Mouse (Mus musculus): ENCODE measurements around the gene Rpgrip1l. TPM values are rescaled to one million over a fixed set of nuclear protein-coding genes. Genes with fewer than 3 reads are reported as not detected.

The Rpgrip1l gene
- polyA plus RNA-seq, 1 experiment from 2014 or later, result 13.7 TPM

DNA sequence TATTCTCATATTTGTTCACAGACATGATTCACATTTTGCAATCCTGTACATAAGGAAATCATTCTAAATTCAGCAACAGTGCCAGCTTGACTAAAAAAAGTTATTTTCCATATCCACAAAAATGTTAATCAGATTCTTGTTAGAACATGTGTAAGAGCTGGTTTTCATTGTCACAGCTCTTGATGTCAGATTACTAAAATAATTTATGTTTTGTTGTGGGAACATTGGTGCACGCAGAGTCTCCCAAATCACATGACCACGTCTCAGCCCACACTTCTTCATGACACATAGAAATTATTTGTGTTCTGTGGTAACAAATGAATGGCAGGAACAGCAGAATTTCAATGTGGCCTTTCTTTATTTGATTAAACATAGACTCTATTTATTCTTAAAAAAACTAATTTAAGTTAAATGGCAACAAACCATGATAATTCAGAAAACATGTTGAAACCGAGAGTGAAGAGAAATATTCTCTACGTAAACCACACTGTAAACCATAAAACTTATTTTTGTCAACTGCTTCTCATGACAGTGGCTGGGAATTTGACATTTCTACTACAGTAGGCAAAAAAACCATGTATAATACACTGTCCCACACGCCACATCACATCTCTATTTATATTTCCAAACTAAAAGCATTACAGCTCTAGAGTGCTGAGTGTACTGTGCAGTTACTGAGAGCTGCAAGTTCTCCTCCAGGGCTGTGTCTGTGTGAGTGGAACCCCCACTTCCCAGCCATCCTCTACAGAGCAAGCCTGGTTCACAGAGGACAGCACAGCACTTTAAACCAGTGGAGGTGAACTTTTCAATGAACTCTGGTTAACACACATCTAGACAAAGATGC, 95.8 kb downstream of the Rpgrip1l start:
- Histone ChIP-seq H3K4me2 (ENCODE audit: low read length) (no peak overlapping the region), H3K36me3 (ENCODE audit: control insufficient read depth, insufficient read depth, low read length) (no peaks in the 10 kb centered on the region), H3K4me1 (ENCODE audit: control insufficient read depth, insufficient read depth, low read length) (no peaks in the 10 kb centered on the region), H3K27me3 (ENCODE audit: control insufficient read depth, insufficient read depth, low read length) (no peaks in the 10 kb centered on the region), H3K27ac (replicated peaks; ENCODE audit: low read depth, low read length) (no peak overlapping the region), H3K9me3 (ENCODE audit: control insufficient read depth, low read length) (no peaks in the 10 kb centered on the region), H3K9ac (replicated peaks; ENCODE audit: low read length) (no peak overlapping the region), H3K4me3 (replicated peaks; ENCODE audit: low read depth, low read length) (no peak overlapping the region)
- WGBS, result 92% methylated on average over 5 of the region's 5 CpGs
- no peak for ATAC-seq (ENCODE audit: low FRiP score, low TSS enrichment)
- no peak for DNase-seq

DNA sequence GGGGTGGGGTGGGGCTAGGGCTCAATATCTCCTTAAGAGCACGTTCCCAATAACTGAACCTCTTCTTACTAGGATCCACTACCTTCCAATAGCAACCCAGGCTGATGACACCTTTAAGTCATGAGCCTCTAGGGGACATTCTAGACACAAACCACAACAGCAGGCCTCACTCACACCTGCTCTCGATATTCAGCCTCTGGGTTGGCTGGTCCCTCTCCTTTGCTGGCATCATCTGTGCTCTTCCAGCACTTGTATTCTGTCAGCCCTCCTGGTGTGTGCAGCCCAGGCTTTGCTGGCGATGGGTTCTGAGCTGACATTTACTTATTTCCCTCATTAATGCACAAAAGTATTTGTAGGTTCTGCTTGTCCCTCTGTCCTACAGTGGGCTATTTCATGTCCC, 98.8 kb downstream of the Rpgrip1l start:
- WGBS, result 70% methylated on average over 3 of the region's 3 CpGs
- no peaks in the 10 kb centered on the region for H3K9me3 ChIP-seq (ENCODE audit: control insufficient read depth, low read length)
- no peak for ATAC-seq (ENCODE audit: low FRiP score, low TSS enrichment)

GRCm38 (mm10) chr8:91212948-91213347, 100.1 kb downstream of the Rpgrip1l start:
- Histone ChIP-seq H3K9me3 (ENCODE audit: control insufficient read depth, low read length) (no peaks in the 10 kb centered on the region), H3K27ac (replicated peaks; ENCODE audit: low read depth, low read length) (no peak overlapping the region), H3K4me1 (ENCODE audit: control insufficient read depth, insufficient read depth, low read length) (no peaks in the 10 kb centered on the region), H3K27me3 (ENCODE audit: control insufficient read depth, insufficient read depth, low read length) (no peaks in the 10 kb centered on the region), H3K4me3 (replicated peaks; ENCODE audit: low read depth, low read length) (no peak overlapping the region), H3K4me2 (ENCODE audit: low read length) (no peak overlapping the region), H3K9ac (replicated peaks; ENCODE audit: low read length) (no peak overlapping the region), H3K36me3 (ENCODE audit: control insufficient read depth, insufficient read depth, low read length) (no peaks in the 10 kb centered on the region)
- ATAC-seq (ENCODE audit: low FRiP score, low TSS enrichment), result no peak
- DNase-seq, result no peak
- 96% methylated on average over 2 of the region's 2 CpGs for WGBS

More for the DNA sequence above, 98.8 kb downstream of the Rpgrip1l start:
- Histone ChIP-seq H3K27me3 (ENCODE audit: control insufficient read depth, insufficient read depth, low read length) (no peaks in the 10 kb centered on the region), H3K4me3 (replicated peaks; ENCODE audit: low read depth, low read length) (no peak overlapping the region), H3K4me2 (ENCODE audit: low read length) (no peak overlapping the region), H3K9ac (replicated peaks; ENCODE audit: low read length) (no peak overlapping the region), H3K36me3 (ENCODE audit: control insufficient read depth, insufficient read depth, low read length) (no peaks in the 10 kb centered on the region), H3K27ac (replicated peaks; ENCODE audit: low read depth, low read length) (no peak overlapping the region), H3K4me1 (ENCODE audit: control insufficient read depth, insufficient read depth, low read length) (no peaks in the 10 kb centered on the region)
- no peak for DNase-seq

DNA sequence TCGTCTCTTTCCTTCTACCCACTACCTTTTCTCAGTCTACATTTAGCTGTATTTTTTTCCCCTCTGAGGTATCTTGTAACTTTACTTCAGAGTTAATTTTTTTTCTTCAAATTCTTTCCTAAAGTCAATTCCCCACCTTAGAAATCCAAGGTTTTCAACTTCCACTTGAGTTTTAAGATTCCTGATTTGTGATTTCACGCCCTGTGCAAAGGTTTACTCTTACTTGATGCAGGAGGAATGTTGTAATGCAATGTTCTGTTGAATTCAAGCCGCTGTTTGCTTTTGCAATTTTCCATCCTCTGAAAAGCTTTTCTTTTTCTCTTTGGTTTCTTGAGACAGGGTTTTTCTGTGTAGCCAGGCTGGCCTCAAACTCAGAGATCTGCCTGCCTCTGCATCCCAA, 103.4 kb downstream of the Rpgrip1l start:
- H3K27ac ChIP-seq (replicated peaks; ENCODE audit: low read depth, low read length), result no peak overlapping the region

GRCm38 (mm10) chr8:91207676-91208075, 105.4 kb downstream of the Rpgrip1l start:
- H3K4me1 ChIP-seq (ENCODE audit: control insufficient read depth, insufficient read depth, low read length), result no peaks in the 10 kb centered on the region
- ATAC-seq (ENCODE audit: low FRiP score, low TSS enrichment), result no peak
- WGBS, result 80% methylated on average over 2 of the region's 2 CpGs

More for the DNA sequence above, 103.4 kb downstream of the Rpgrip1l start:
- no peak overlapping the region for H3K4me3 ChIP-seq (replicated peaks; ENCODE audit: low read depth, low read length)
- no peaks in the 10 kb centered on the region for H3K36me3 ChIP-seq (ENCODE audit: control insufficient read depth, insufficient read depth, low read length)
- WGBS, result 86% methylated on average over 3 of the region's 3 CpGs
- no peaks in the 10 kb centered on the region for H3K9me3 ChIP-seq (ENCODE audit: control insufficient read depth, low read length)
- H3K27me3 ChIP-seq (ENCODE audit: control insufficient read depth, insufficient read depth, low read length), result no peaks in the 10 kb centered on the region
- ATAC-seq (ENCODE audit: low FRiP score, low TSS enrichment) (no peak), DNase-seq (no peak)
- no peak overlapping the region for H3K4me2 ChIP-seq (ENCODE audit: low read length)
- no peak overlapping the region for H3K9ac ChIP-seq (replicated peaks; ENCODE audit: low read length)
- no peaks in the 10 kb centered on the region for H3K4me1 ChIP-seq (ENCODE audit: control insufficient read depth, insufficient read depth, low read length)

DNA sequence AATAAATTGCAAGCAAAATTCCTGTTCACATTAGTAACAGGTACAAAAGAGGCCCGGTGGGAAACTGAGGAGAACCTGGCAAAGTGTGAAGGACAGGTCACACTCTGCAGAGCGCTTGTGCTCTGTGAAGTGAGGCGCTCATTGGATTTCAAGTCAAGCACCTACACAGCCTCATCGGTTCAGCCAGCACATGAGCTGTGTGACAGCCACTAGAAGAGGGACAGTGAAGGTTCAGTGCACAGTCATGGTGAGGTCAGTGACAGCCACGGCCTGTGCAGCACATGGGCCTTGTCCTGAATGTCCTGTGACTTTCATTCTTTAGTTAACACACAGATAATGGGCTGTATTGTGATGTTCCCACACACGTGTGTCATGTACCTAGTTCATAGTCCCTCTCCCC, 107.2 kb downstream of the Rpgrip1l start:
- no peaks in the 10 kb centered on the region for H3K27me3 ChIP-seq (ENCODE audit: control insufficient read depth, insufficient read depth, low read length)
- DNase-seq, result no peak
- WGBS, result 77% methylated on average over 6 of the region's 6 CpGs
- H3K27ac ChIP-seq (replicated peaks; ENCODE audit: low read depth, low read length), result no peak overlapping the region
- H3K9me3 ChIP-seq (ENCODE audit: control insufficient read depth, low read length), result no peaks in the 10 kb centered on the region
- H3K4me3 ChIP-seq (replicated peaks; ENCODE audit: low read depth, low read length), result no peak overlapping the region
- H3K4me2 ChIP-seq (ENCODE audit: low read length), result no peak overlapping the region
- no peaks in the 10 kb centered on the region for H3K36me3 ChIP-seq (ENCODE audit: control insufficient read depth, insufficient read depth, low read length)
- H3K9ac ChIP-seq (replicated peaks; ENCODE audit: low read length), result no peak overlapping the region
- no peak for ATAC-seq (ENCODE audit: low FRiP score, low TSS enrichment)
- H3K4me1 ChIP-seq (ENCODE audit: control insufficient read depth, insufficient read depth, low read length), result no peaks in the 10 kb centered on the region

More at GRCm38 (mm10) chr8:91207676-91208075, 105.4 kb downstream of the Rpgrip1l start:
- no peak overlapping the region for H3K27ac ChIP-seq (replicated peaks; ENCODE audit: low read depth, low read length)
- H3K36me3 ChIP-seq (ENCODE audit: control insufficient read depth, insufficient read depth, low read length), result no peaks in the 10 kb centered on the region
- H3K9ac ChIP-seq (replicated peaks; ENCODE audit: low read length), result no peak overlapping the region
- H3K4me2 ChIP-seq (ENCODE audit: low read length), result no peak overlapping the region
- H3K27me3 ChIP-seq (ENCODE audit: control insufficient read depth, insufficient read depth, low read length), result no peaks in the 10 kb centered on the region
- DNase-seq, result no peak
- H3K4me3 ChIP-seq (replicated peaks; ENCODE audit: low read depth, low read length), result no peak overlapping the region
- no peaks in the 10 kb centered on the region for H3K9me3 ChIP-seq (ENCODE audit: control insufficient read depth, low read length)

- H3K9me3 ChIP-seq (ENCODE audit: control insufficient read depth, low read length), result no peaks in the 10 kb centered on the region
- no peaks in the 10 kb centered on the region for H3K4me1 ChIP-seq (ENCODE audit: control insufficient read depth, insufficient read depth, low read length)
- H3K9ac ChIP-seq (replicated peaks; ENCODE audit: low read length), result no peak overlapping the region
- no peak overlapping the region for H3K27ac ChIP-seq (replicated peaks; ENCODE audit: low read depth, low read length)
- ATAC-seq (ENCODE audit: low FRiP score, low TSS enrichment), result no peak
- H3K27me3 ChIP-seq (ENCODE audit: control insufficient read depth, insufficient read depth, low read length), result no peaks in the 10 kb centered on the region
- DNase-seq, result no peak
- H3K4me3 ChIP-seq (replicated peaks; ENCODE audit: low read depth, low read length), result no peak overlapping the region
- WGBS, result 82% methylated on average over 2 of the region's 2 CpGs
- H3K4me2 ChIP-seq (ENCODE audit: low read length), result no peak overlapping the region
- no peaks in the 10 kb centered on the region for H3K36me3 ChIP-seq (ENCODE audit: control insufficient read depth, insufficient read depth, low read length)
Observed at GRCm38 (mm10) chr8:91201184-91201583, 111.9 kb downstream of the Rpgrip1l start.

GRCm38 (mm10) chr8:91199876-91200275, 113.2 kb downstream of the Rpgrip1l start, which contains the start of gene Aktip:
TSS of gene Aktip (minus strand) at chr8:91199976.
- Histone ChIP-seq H3K4me2 (ENCODE audit: low read length) (no peak within 1 kb of the TSS), H3K4me3 (replicated peaks; ENCODE audit: low read depth, low read length) (no peak within 1 kb of the TSS), H3K9me3 (ENCODE audit: control insufficient read depth, low read length) (no peaks in the 10 kb centered on the region), H3K27me3 (ENCODE audit: control insufficient read depth, insufficient read depth, low read length) (no peaks in the 10 kb centered on the region), H3K9ac (replicated peaks; ENCODE audit: low read length) (no peak within 1 kb of the TSS), H3K4me1 (ENCODE audit: control insufficient read depth, insufficient read depth, low read length) (no peaks in the 10 kb centered on the region), H3K27ac (replicated peaks; ENCODE audit: low read depth, low read length) (no peak within 1 kb of the TSS), H3K36me3 (ENCODE audit: control insufficient read depth, insufficient read depth, low read length) (no peaks in the 10 kb centered on the region)
- WGBS, result 94% methylated on average over 7 of the region's 7 CpGs
- DNase-seq (no peak), ATAC-seq (ENCODE audit: low FRiP score, low TSS enrichment) (no peak)

DNA sequence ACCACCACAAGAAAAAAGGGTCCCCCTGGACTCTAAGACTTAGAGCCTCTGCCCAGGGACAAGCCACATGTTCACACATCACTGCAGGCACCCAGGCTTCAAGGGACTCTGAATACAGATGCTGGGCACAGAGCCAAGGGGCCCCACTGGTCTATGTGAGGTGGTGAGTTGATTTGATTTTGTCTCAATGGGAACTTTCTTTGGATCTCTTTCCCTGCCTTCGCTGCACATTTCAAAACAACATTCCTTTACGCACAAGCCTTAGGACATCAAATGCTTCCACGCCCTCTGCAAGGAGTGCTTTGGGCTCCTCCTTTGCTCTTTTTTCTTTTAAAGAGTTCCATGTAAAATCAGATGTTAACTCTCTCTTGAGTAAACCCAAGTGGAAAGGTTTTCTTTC, 115.0 kb downstream of the Rpgrip1l start:
- no peaks in the 10 kb centered on the region for H3K9me3 ChIP-seq (ENCODE audit: control insufficient read depth, low read length)
- no peaks in the 10 kb centered on the region for H3K36me3 ChIP-seq (ENCODE audit: control insufficient read depth, insufficient read depth, low read length)
- no peaks in the 10 kb centered on the region for H3K27me3 ChIP-seq (ENCODE audit: control insufficient read depth, insufficient read depth, low read length)
- no peak overlapping the region for H3K9ac ChIP-seq (replicated peaks; ENCODE audit: low read length)
- H3K27ac ChIP-seq (replicated peaks; ENCODE audit: low read depth, low read length), result no peak overlapping the region
- H3K4me1 ChIP-seq (ENCODE audit: control insufficient read depth, insufficient read depth, low read length), result no peaks in the 10 kb centered on the region
- WGBS, result 73% methylated on average over 3 of the region's 3 CpGs
- ATAC-seq (ENCODE audit: low FRiP score, low TSS enrichment) (no peak), DNase-seq (no peak)
- H3K4me3 ChIP-seq (replicated peaks; ENCODE audit: low read depth, low read length), result no peak overlapping the region
- no peak overlapping the region for H3K4me2 ChIP-seq (ENCODE audit: low read length)

All from midbrain, embryonic 14.5 days (tissue).